Mouse (Mus musculus) heart, adult 2 months (tissue): ENCODE measurements around the gene Gm4924.

Experiments used
- CTCF ChIP-seq: fragments of 200-600 bp; IDR thresholded peaks from 2 replicates; pipeline ENCODE4 v1.8.1; 2022; ENCODE audit warnings: antibody characterized with exemption, mild to moderate bottlenecking, moderate library complexity
- EP300 ChIP-seq: fragments of 200-500 bp; IDR thresholded peaks from 2 replicates; pipeline ENCODE4 v1.6.1; 2011; ENCODE audit warnings: low read depth, low read length, control low read depth; ENCODE audit not compliant: insufficient read depth
- POLR2A ChIP-seq: fragments of 200-500 bp; IDR thresholded peaks from 2 replicates; pipeline ENCODE4 v1.6.1; 2011; ENCODE audit warnings: mild to moderate bottlenecking, low read depth, low read length, control low read depth; ENCODE audit not compliant: insufficient read depth

DNA sequence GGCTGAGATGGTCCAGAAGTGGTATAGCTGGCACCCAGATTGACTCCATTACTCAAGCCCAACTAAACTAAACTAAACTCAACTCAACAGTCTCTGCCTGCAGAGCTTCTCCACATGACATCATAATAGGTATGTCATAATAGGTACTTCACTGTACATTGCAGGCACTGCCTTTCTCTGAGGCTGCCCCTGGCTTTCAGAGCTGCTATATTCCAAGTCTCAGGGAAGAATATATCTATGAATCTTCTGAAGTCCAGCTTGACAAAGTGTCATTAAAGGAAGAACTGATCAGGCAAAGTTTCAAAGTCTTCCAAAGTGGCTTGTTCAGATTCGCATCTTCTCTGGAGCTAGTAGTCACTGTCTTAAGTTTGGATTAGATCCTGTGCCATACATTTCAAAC is 37.6 kb upstream of the Gm4924 start, which contains the start of gene 4932415D10Rik:
- TF ChIP-seq CTCF (no peak), POLR2A (no peak), EP300 (no peak)
